Mouse (Mus musculus) CH12.LX (cell line): Measurements from ENCODE around the gene Cib2. TPM values are rescaled to one million over a fixed set of nuclear protein-coding genes. Genes with fewer than 3 reads are reported as not detected.

Source experiments
- DNase-seq: peaks from one replicate; pipeline ENCODE4 v3.0.0-alpha.2; 2013; ENCODE audit errors: extremely low read depth
- H3K27ac ChIP-seq: 2 replicates; pipeline ENCODE4 v1.5.1; 2012; ENCODE audit warnings: low read depth, mild to moderate bottlenecking, control low read depth, moderate library complexity; ENCODE audit not compliant: insufficient read depth
- H3K27me3 ChIP-seq: replicated peaks from 2 replicates; pipeline ENCODE3; 2012; ENCODE audit warnings: inconsistent platforms
- H3K36me3 ChIP-seq, 2 experiments: replicated peaks in 1 of 2; 2 replicates each; pipeline versions ENCODE3 to v1.6.1; 2012; ENCODE audit warnings: inconsistent platforms in 1 of 2, low read length in 1 of 2, mild to moderate bottlenecking in 1 of 2, mixed read lengths in 1 of 2, moderate library complexity in 1 of 2; ENCODE audit not compliant: control insufficient read depth in 1 of 2, insufficient read depth in 1 of 2
- H3K4me1 ChIP-seq, 2 experiments: 2 replicates each; pipeline ENCODE4 v1.6.1; 2012; ENCODE audit warnings: inconsistent platforms in 1 of 2, moderate library complexity in 1 of 2; ENCODE audit not compliant: insufficient read depth in 2 of 2, control insufficient read depth in 1 of 2
- H3K4me2 ChIP-seq: 2 replicates; pipeline ENCODE4 v1.6.1; 2012; ENCODE audit warnings: low read depth, mild to moderate bottlenecking, control low read depth; ENCODE audit not compliant: poor library complexity, insufficient read depth, severe bottlenecking
- H3K4me3 ChIP-seq, 3 experiments: fragments of 150-350 bp in 1 of 3; sonication (generic) in 1 of 3; replicated peaks in 1 of 3; 2 replicates each; pipeline versions ENCODE3 to v1.5.1; 2011 to 2012; ENCODE audit warnings: low read depth in 2 of 3, low read length in 2 of 3, mild to moderate bottlenecking in 2 of 3, moderate library complexity in 2 of 3, control low read depth in 1 of 3, improper control_type of control experiment in 1 of 3, inconsistent platforms in 1 of 3, mixed read lengths in 1 of 3; ENCODE audit not compliant: poor library complexity in 1 of 3
- H3K79me2 ChIP-seq: replicated peaks from 2 replicates; pipeline ENCODE4 v1.6.1; 2012; ENCODE audit warnings: mild to moderate bottlenecking, moderate library complexity; ENCODE audit not compliant: control insufficient read depth, poor library complexity, insufficient read depth, severe bottlenecking; ENCODE audit errors: extremely low read depth
- H3K9ac ChIP-seq: 2 replicates; pipeline ENCODE4 v1.6.1; 2012; ENCODE audit warnings: low read depth, mild to moderate bottlenecking, control low read depth, moderate library complexity; ENCODE audit not compliant: insufficient read depth
- H3K9me3 ChIP-seq: replicated peaks from 2 replicates; pipeline ENCODE3; 2012; ENCODE audit warnings: low read length, inconsistent platforms, mixed read lengths
- BHLHE40 ChIP-seq: IDR thresholded peaks from 2 replicates; pipeline ENCODE4 v1.6.1; 2011; ENCODE audit warnings: mild to moderate bottlenecking, low read depth, low read length, improper control_type of control experiment
- CHD1 ChIP-seq: IDR thresholded peaks from 2 replicates; pipeline ENCODE4 v1.6.1; 2012; ENCODE audit warnings: low read depth, low read length, improper control_type of control experiment, inconsistent platforms
- CHD2 ChIP-seq: IDR thresholded peaks from 2 replicates; pipeline ENCODE4 v1.6.1; 2011; ENCODE audit warnings: low read length, improper control_type of control experiment
- CTCF ChIP-seq, 2 experiments: IDR thresholded peaks in 1 of 2; conservative IDR thresholded peaks in 1 of 2; 2 replicates each; pipeline ENCODE4 v1.5.1; 2011 to 2012; ENCODE audit warnings: low read depth in 2 of 2, low read length in 2 of 2, improper control_type of control experiment in 1 of 2, inconsistent platforms in 1 of 2, mild to moderate bottlenecking in 1 of 2, moderate library complexity in 1 of 2
- E2F4 ChIP-seq: IDR thresholded peaks from 2 replicates; pipeline ENCODE4 v1.6.1; 2011; ENCODE audit warnings: low read depth, low read length, improper control_type of control experiment; ENCODE audit not compliant: insufficient replicate concordance
- ELF1 ChIP-seq: IDR thresholded peaks from 2 replicates; pipeline ENCODE4 v1.6.1; 2014; ENCODE audit warnings: low read depth, mild to moderate bottlenecking, inconsistent platforms, low read length, improper control_type of control experiment
- EP300 ChIP-seq: IDR thresholded peaks from 2 replicates; pipeline ENCODE4 v1.6.1; 2011; ENCODE audit warnings: low read length, improper control_type of control experiment
- ETS1 ChIP-seq: conservative IDR thresholded peaks from 2 replicates; pipeline ENCODE4 v1.6.1; 2012; ENCODE audit warnings: low read depth, mild to moderate bottlenecking, inconsistent platforms, low read length, improper control_type of control experiment, moderate library complexity
- HCFC1 ChIP-seq: IDR thresholded peaks from 2 replicates; pipeline ENCODE4 v1.6.1; 2012; ENCODE audit warnings: low read depth, mild to moderate bottlenecking, inconsistent platforms, low read length, improper control_type of control experiment
- IRF4 ChIP-seq: IDR thresholded peaks from 2 replicates; pipeline ENCODE4 v1.6.1; 2014; ENCODE audit warnings: low read depth, mild to moderate bottlenecking, inconsistent platforms, low read length, improper control_type of control experiment
- JUND ChIP-seq: conservative IDR thresholded peaks from 2 replicates; pipeline ENCODE4 v1.6.1; 2011; ENCODE audit warnings: low read depth, low read length, improper control_type of control experiment
- KAT2A ChIP-seq: IDR thresholded peaks from 2 replicates; pipeline ENCODE4 v1.6.1; 2012; ENCODE audit warnings: low read length, improper control_type of control experiment, inconsistent platforms; ENCODE audit not compliant: insufficient replicate concordance
- MAFK ChIP-seq: IDR thresholded peaks from 2 replicates; pipeline ENCODE4 v1.6.1; 2011; ENCODE audit warnings: low read length, improper control_type of control experiment; ENCODE audit not compliant: insufficient replicate concordance
- MAX ChIP-seq: IDR thresholded peaks from 2 replicates; pipeline ENCODE4 v1.6.1; 2011; ENCODE audit warnings: low read length, improper control_type of control experiment
- MEF2A ChIP-seq: IDR thresholded peaks from 2 replicates; pipeline ENCODE4 v1.6.1; 2014; ENCODE audit warnings: low read depth, mild to moderate bottlenecking, inconsistent platforms, low read length, improper control_type of control experiment, borderline replicate concordance
- MXI1 ChIP-seq: IDR thresholded peaks from 2 replicates; pipeline ENCODE4 v1.6.1; 2011; ENCODE audit warnings: mild to moderate bottlenecking, low read depth, low read length, improper control_type of control experiment
- NELFE ChIP-seq: IDR thresholded peaks from 2 replicates; pipeline ENCODE4 v1.6.1; 2011; ENCODE audit warnings: low read depth, low read length, improper control_type of control experiment
- NRF1 ChIP-seq: IDR thresholded peaks from 2 replicates; pipeline ENCODE4 v1.6.1; 2014; ENCODE audit warnings: low read depth, mild to moderate bottlenecking, inconsistent platforms, low read length, improper control_type of control experiment, moderate library complexity
- PAX5 ChIP-seq: IDR thresholded peaks from 2 replicates; pipeline ENCODE4 v1.6.1; 2012; ENCODE audit warnings: low read length, inconsistent platforms, mixed read lengths
- POLR2A ChIP-seq: IDR thresholded peaks from 2 replicates; pipeline ENCODE4 v1.6.1; 2011; ENCODE audit warnings: low read depth, mild to moderate bottlenecking, improper control_type of control experiment, low read length
- RAD21 ChIP-seq: IDR thresholded peaks from 2 replicates; pipeline ENCODE4 v1.6.1; 2011; ENCODE audit warnings: low read depth, mild to moderate bottlenecking, low read length, improper control_type of control experiment, moderate library complexity
- RCOR1 ChIP-seq: conservative IDR thresholded peaks from 2 replicates; pipeline ENCODE4 v1.6.1; 2012; ENCODE audit warnings: low read depth, mild to moderate bottlenecking, inconsistent platforms, low read length, improper control_type of control experiment
- SIN3A ChIP-seq: IDR thresholded peaks from 2 replicates; pipeline ENCODE4 v1.6.1; 2012; ENCODE audit warnings: low read length, improper control_type of control experiment, inconsistent platforms
- TBP ChIP-seq: conservative IDR thresholded peaks from 2 replicates; pipeline ENCODE4 v1.6.1; 2011; ENCODE audit warnings: low read depth, low read length, improper control_type of control experiment
- TCF12 ChIP-seq: IDR thresholded peaks from 2 replicates; pipeline ENCODE4 v1.6.1; 2014; ENCODE audit warnings: low read depth, mild to moderate bottlenecking, inconsistent platforms, low read length, improper control_type of control experiment
- UBTF ChIP-seq: IDR thresholded peaks from 2 replicates; pipeline ENCODE4 v1.6.1; 2012; ENCODE audit warnings: low read depth, mild to moderate bottlenecking, inconsistent platforms, low read length, improper control_type of control experiment, moderate library complexity
- USF1 ChIP-seq: IDR thresholded peaks from 2 replicates; pipeline ENCODE4 v1.6.1; 2014; ENCODE audit warnings: low read depth, mild to moderate bottlenecking, inconsistent platforms, low read length, improper control_type of control experiment
- ZC3H11A ChIP-seq: IDR thresholded peaks from 2 replicates; pipeline ENCODE4 v1.6.1; 2012; ENCODE audit warnings: low read depth, mild to moderate bottlenecking, inconsistent platforms, low read length, improper control_type of control experiment
- ZKSCAN1 ChIP-seq: IDR thresholded peaks from 2 replicates; pipeline ENCODE4 v1.6.1; 2012; ENCODE audit warnings: low read depth, inconsistent platforms, low read length, improper control_type of control experiment, borderline replicate concordance
- ZMIZ1 ChIP-seq: IDR thresholded peaks from 2 replicates; pipeline ENCODE4 v1.6.1; 2012; ENCODE audit warnings: low read depth, mild to moderate bottlenecking, inconsistent platforms, low read length, improper control_type of control experiment
- ZNF384 ChIP-seq: IDR thresholded peaks from 2 replicates; pipeline ENCODE4 v1.6.1; 2012; ENCODE audit warnings: low read depth, low read length, improper control_type of control experiment, inconsistent platforms
- dilution Hi-C: fragments of 300-500 bp; cut with MboI; formaldehyde crosslinking; loops from 2 replicates; pipeline ENCODE4 v1.14.3; 2020; ENCODE audit warnings: low sequenced_read_pairs; ENCODE audit not compliant: extremely low pct_unique_long_range_greater_than_20kb, extremely low pct_ligation_motif_present
- in situ Hi-C: fragments of 300-500 bp; cut with MboI; formaldehyde crosslinking; loops from 3 replicates; pipeline ENCODE4 v1.14.3; 2019; ENCODE audit warnings: low sequenced_read_pairs, low pct_ligation_motif_present, low pct_unique_long_range_greater_than_20kb, mixed read lengths
- polyA plus RNA-seq: library from polyadenylated mRNA; unstranded; fragments of >175 nt; gene quantifications from 2 replicates; pipeline ENCODE4 v1.2.1, GENCODE M21; 2012; ENCODE audit warnings: low read depth; ENCODE audit not compliant: insufficient read length
- total RNA-seq, 2 experiments: library from RNA; depleted of rRNA; stranded (reverse); fragments of 300-350 nt in 1 of 2; fragments of >200 nt in 1 of 2; gene quantifications; 2 replicates each; pipeline ENCODE4 v1.2.3; 2012 to 2014

The Cib2 gene
- total and polyA plus RNA-seq, 3 experiments: 2.1 to 3.5 (median 3.4) TPM

- H3K79me2 ChIP-seq: no peaks in the 10 kb centered on the region
- TF ChIP-seq PAX5 (no peak), MXI1 (no peak), KAT2A (no peak), CTCF (conservative IDR thresholded peaks at IDR 0.05 in 1 of 2, IDR thresholded peaks at IDR 0.05 in 1 of 2; ENCODE audit: low read depth in 2 of 2, low read length in 2 of 2) (no peak), RAD21 (no peak), SIN3A (no peak), ZKSCAN1 (no peak)
- H3K27ac ChIP-seq: no peak overlapping the region
- DNase-seq: no peak
- no peak overlapping the region for H3K9ac ChIP-seq
- H3K36me3 ChIP-seq: no peaks in the 10 kb centered on the region
- H3K4me1 ChIP-seq: peaks cover 13 to 29% of the 10 kb centered on the region in 2 experiments
- H3K4me2 ChIP-seq: no peak overlapping the region
- H3K4me3 ChIP-seq: no peak overlapping the region
- peaks cover 12% of the 10 kb centered on the region for H3K9me3 ChIP-seq
- dilution Hi-C loops (no loop called here), in situ Hi-C loops (no loop called here)
- H3K27me3 ChIP-seq: no peaks in the 10 kb centered on the region
Measured at GRCm38 (mm10) chr9:54558731-54559130, 1.3 kb downstream of the Cib2 start.

GRCm38 (mm10) chr9:54555044-54555443 lies 5.0 kb downstream of the Cib2 start:
- H3K4me1 ChIP-seq: peaks cover 21 to 49% of the 10 kb centered on the region in 2 experiments
- H3K9ac ChIP-seq: no peak overlapping the region
- H3K4me2 ChIP-seq: peak overlapping the region; percentile 25; the same call in 1 of the 2 replicates
- peaks cover 10% of the 10 kb centered on the region for H3K9me3 ChIP-seq
- H3K27me3 ChIP-seq: no peaks in the 10 kb centered on the region
- DNase-seq: peak; percentile 77
- no peaks in the 10 kb centered on the region for H3K79me2 ChIP-seq
- no peaks in the 10 kb centered on the region for H3K36me3 ChIP-seq
- dilution Hi-C loops: no loop called here
- in situ Hi-C loops: no loop called here
- peak overlapping the region; percentile 54 for H3K27ac ChIP-seq
- no peak overlapping the region for H3K4me3 ChIP-seq
- TF ChIP-seq ZNF384: no peak
- TF ChIP-seq ZMIZ1: 0 out of 2 replicates have a peak, but pooled peaks have one; percentile 24
- TF ChIP-seq ZKSCAN1: no peak
- peak; percentile 34; the same call in 1 of the 2 replicates for TF ChIP-seq MAFK
- peak; percentile 68 for TF ChIP-seq RCOR1
- peak; percentile 59; the same call in 1 of the 2 replicates for TF ChIP-seq TBP
- TF ChIP-seq BHLHE40: peak; percentile 85
- TF ChIP-seq JUND: no peak
- TF ChIP-seq POLR2A: peak; percentile 47
- TF ChIP-seq EP300: peak; percentile 91
- TF ChIP-seq NRF1: peak; percentile 48
- no peak; the same call in 1 of the 2 replicates for TF ChIP-seq RAD21
- peak; percentile 96 for TF ChIP-seq IRF4
- TF ChIP-seq E2F4: no peak
- TF ChIP-seq SIN3A: no peak; the same call in 1 of the 2 replicates
- no peak for TF ChIP-seq PAX5
- 0 out of 2 replicates have a peak, but pooled peaks have one; percentile 63 for TF ChIP-seq UBTF
- no peak for TF ChIP-seq CTCF (conservative IDR thresholded peaks at IDR 0.05 in 1 of 2, IDR thresholded peaks at IDR 0.05 in 1 of 2; ENCODE audit: low read depth in 2 of 2, low read length in 2 of 2)
- TF ChIP-seq ETS1: peak; percentile 59
- peak; percentile 77 for TF ChIP-seq MEF2A
- peak; percentile 52 for TF ChIP-seq TCF12
- TF ChIP-seq NELFE: peak; percentile 32; the same call in 1 of the 2 replicates
- peak; percentile 55 for TF ChIP-seq ELF1
- peak; percentile 56; the same call in 1 of the 2 replicates for TF ChIP-seq CHD2
- 0 out of 2 replicates have a peak, but pooled peaks have one; percentile 20 for TF ChIP-seq MXI1
- 0 out of 2 replicates have a peak, but pooled peaks have one; percentile 48 for TF ChIP-seq KAT2A
- TF ChIP-seq CHD1: no peak
- peak; percentile 63 for TF ChIP-seq MAX
- peak; percentile 45 for TF ChIP-seq HCFC1
- no peak for TF ChIP-seq USF1
- TF ChIP-seq ZC3H11A: 0 out of 2 replicates have a peak, but pooled peaks have one; percentile 4
